Comparison of ENCODE assay signal across 7 mouse cellular contexts in the genomic region with DNA sequence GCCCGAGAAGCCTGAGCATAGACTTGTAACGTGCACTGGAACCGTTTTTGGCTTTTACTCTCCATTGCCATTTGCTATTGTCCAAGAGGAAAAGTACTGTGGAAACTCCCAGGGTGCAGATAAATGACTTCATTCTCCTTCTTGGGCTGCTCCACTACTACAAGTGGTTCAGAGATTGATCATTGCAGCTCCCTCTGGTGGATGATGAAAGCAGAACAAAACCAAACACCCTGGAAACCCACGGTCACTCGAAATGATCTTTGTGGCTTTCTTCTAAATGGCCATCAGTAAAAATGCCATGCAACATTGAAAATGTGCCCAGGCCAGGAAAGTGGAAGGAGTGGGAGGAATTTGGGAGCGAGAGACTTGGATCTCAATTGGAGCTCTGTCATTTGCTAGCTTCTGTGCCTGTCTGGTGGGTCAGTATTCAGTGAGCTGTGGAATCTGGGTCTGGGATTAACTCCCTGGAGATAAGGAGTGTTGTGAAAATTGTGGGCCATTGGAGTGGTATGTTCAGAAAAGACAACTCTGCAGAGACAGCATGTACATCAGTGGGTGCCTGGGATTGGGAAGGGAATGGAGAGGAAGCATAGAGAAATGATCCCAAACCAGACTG.
A peak's percentile ranks its signal among the peaks of the same experiment; 100 is the strongest.
DNase-seq lines count a peak whose midpoint lies in the region; ATAC-seq and TF ChIP-seq lines count a peak whose summit lies in the region.

No protein-coding gene starts in this region.

- no peaks in the 10 kb centered on the region for H3K9me3 ChIP-seq in forebrain, embryonic 10.5 days
- no peaks in the 10 kb centered on the region for H3K9me3 ChIP-seq in lung, embryonic 14.5 days (ENCODE audit: low read depth, low read length)

- DNase-seq in MN1 (ENCODE audit: low spot score): peak; percentile 82
- DNase-seq in brain, embryonic 14.5 days (ENCODE audit: low read depth): peak; percentile 81
- DNase-seq in forebrain, embryonic 10.5 days (ENCODE audit: extremely low spot score, low spot score): peak; percentile 35
- peak; percentile 47 to 71 for DNase-seq in heart, postnatal 14 days
- peak; percentile 46 to 69 for DNase-seq in kidney, postnatal 25 days
- peak; percentile 87 for DNase-seq in lung, embryonic 14.5 days

- H3K36me3 ChIP-seq in forebrain, embryonic 10.5 days (replicated peaks): no peaks in the 10 kb centered on the region
- no peaks in the 10 kb centered on the region for H3K36me3 ChIP-seq in lung, embryonic 14.5 days (ENCODE audit: insufficient read depth)

- peaks cover 5% of the 10 kb centered on the region; the same call in 1 of the 2 replicates for H3K27me3 ChIP-seq in forebrain, embryonic 10.5 days (ENCODE audit: poor library complexity, severe bottlenecking)
- no peaks in the 10 kb centered on the region for H3K27me3 ChIP-seq in lung, embryonic 14.5 days (ENCODE audit: insufficient read depth, low read length)

- H3K4me1 ChIP-seq in forebrain, embryonic 10.5 days: 0 out of 2 replicates have a peak, but pooled peaks cover 3% of the 10 kb centered on the region
- H3K4me1 ChIP-seq in lung, embryonic 14.5 days (ENCODE audit: insufficient read depth): 0 out of 2 replicates have a peak, but pooled peaks cover 1% of the 10 kb centered on the region

- peak; percentile 83; the same call in 1 of the 2 replicates for ATAC-seq in lung, embryonic 14.5 days (ENCODE audit: insufficient read depth)
- ATAC-seq in neutrophil, adult 5-6 weeks (ENCODE audit: extremely low read depth, insufficient number of reproducible peaks, low FRiP score, poor library complexity, severe bottlenecking): peak; percentile 56; the same call in 1 of the 2 replicates

- intact Hi-C loops in heart, postnatal 14 days (cut with DNase I): loop anchor here (1.0 to 5.0 kb wide), 2 partner anchors 72 to 161 kb away; no protein-coding TSS in a partner anchor

- no peak overlapping the region for H3K4me3 ChIP-seq in forebrain, embryonic 10.5 days
- H3K4me3 ChIP-seq in lung, embryonic 14.5 days (ENCODE audit: low read depth, low read length): no peak overlapping the region

- TF ChIP-seq CTCF in brain, embryonic 14.5 days (IDR thresholded peaks at IDR 0.05; ENCODE audit: borderline replicate concordance, extremely low read depth, insufficient read depth, insufficient read length): peak; percentile 69
- peak; percentile 81 for TF ChIP-seq CTCF in lung, embryonic 14.5 days (IDR thresholded peaks at IDR 0.05; ENCODE audit: low read depth)

- TF ChIP-seq POLR2A in brain, embryonic 14.5 days (IDR thresholded peaks at IDR 0.05; ENCODE audit: borderline replicate concordance, extremely low read depth, insufficient read depth, insufficient read length, poor library complexity, severe bottlenecking): no peak

- no peak overlapping the region for H3K9ac ChIP-seq in lung, embryonic 14.5 days

- no peak overlapping the region for H3K27ac ChIP-seq in forebrain, embryonic 10.5 days
- H3K27ac ChIP-seq in lung, embryonic 14.5 days (ENCODE audit: low read depth): no peak overlapping the region

- WGBS in forebrain, embryonic 10.5 days: 44% methylated on average over 6 of the region's 6 CpGs
- WGBS in lung, embryonic 14.5 days: 22% methylated on average over 6 of the region's 6 CpGs

- H3K4me2 ChIP-seq in lung, embryonic 14.5 days: no peak overlapping the region

Comparison
In these comparisons a context has a peak if more than half of its experiments do, and no peak if none do; other contexts are left out.
1. DNase-seq: peak in every context shown above with its lines; median percentile 87 in lung, embryonic 14.5 days; 82 in MN1; 81 in brain, embryonic 14.5 days; 59 in heart, postnatal 14 days; 58 in kidney, postnatal 25 days; 35 in forebrain, embryonic 10.5 days.